Comparison of ENCODE assay signal across 19 mouse cellular contexts in genomic region chr1:133091483-133091882, GRCm38 (mm10). TPM values are rescaled to one million over a fixed set of nuclear protein-coding genes. Genes with fewer than 3 reads are reported as not detected.
A peak's percentile ranks its signal among the peaks of the same experiment; 100 is the strongest.
DNase-seq lines count a peak whose midpoint lies in the region; ATAC-seq lines count a peak whose summit lies in the region.
"Had no signal": no experiment of that assay in that cellular context is flagged by ENCODE, and none has a peak within 500 bp of the region (broad histone marks: within the 10 kb centered on the region; RNA-seq: fewer than 3 reads in every experiment).

No protein-coding gene starts in this region.

- no peak overlapping the region for H3K4me3 ChIP-seq in lung, embryonic 15.5 days
- H3K4me3 ChIP-seq in heart, embryonic 11.5 days (ENCODE audit: low read depth, low read length) = no peak overlapping the region
- H3K4me3 ChIP-seq: forebrain, embryonic 10.5 days; midbrain, embryonic 15.5 days; neural tube, embryonic 12.5 days had no signal

- H3K9me3 ChIP-seq in lung, embryonic 15.5 days = no peaks in the 10 kb centered on the region
- H3K9me3 ChIP-seq in heart, embryonic 11.5 days (replicated peaks; ENCODE audit: control insufficient read depth, low read length) = no peaks in the 10 kb centered on the region
- H3K9me3 ChIP-seq: forebrain, embryonic 10.5 days; midbrain, embryonic 15.5 days; neural tube, embryonic 12.5 days had no signal

- H3K36me3 ChIP-seq in lung, embryonic 15.5 days = no peaks in the 10 kb centered on the region
- H3K36me3 ChIP-seq in heart, embryonic 11.5 days (ENCODE audit: control insufficient read depth, insufficient read depth, low read length) = peaks cover 20% of the 10 kb centered on the region

- WGBS in lung, embryonic 15.5 days = 67% methylated on average over 8 of the region's 8 CpGs
- 80% methylated on average over 8 of the region's 8 CpGs for WGBS in heart, embryonic 11.5 days (ENCODE audit: insufficient replicate concordance)

- peak overlapping the region; percentile 8; the same call in 1 of the 2 replicates for H3K4me2 ChIP-seq in lung, embryonic 15.5 days
- no peak overlapping the region for H3K4me2 ChIP-seq in heart, embryonic 11.5 days
- H3K4me2 ChIP-seq: hindbrain, embryonic 14.5 days; liver, embryonic 11.5 days; midbrain, embryonic 15.5 days; neural tube, embryonic 12.5 days had no signal

- DNase-seq in kidney, adult 9 months = peak; percentile 19
- DNase-seq in kidney, postnatal 4 days = no peak
- DNase-seq in lung, postnatal 36 days = peak; percentile 89
- DNase-seq in left cerebral cortex, adult 11 months (ENCODE audit: low spot score) = no peak
- no peak for DNase-seq in adrenal gland, postnatal 36 days
- DNase-seq: adrenal gland, postnatal 25 days; cerebellum, adult 9-11 months; forebrain, postnatal 0 days; heart, postnatal 4 days; liver, postnatal 0 days; right cerebral cortex, postnatal 14 days; spleen, adult 18-20 months had no signal

- peak overlapping the region; percentile 82 for H3K27ac ChIP-seq in lung, embryonic 15.5 days
- H3K27ac ChIP-seq in heart, embryonic 11.5 days (ENCODE audit: low read depth, low read length) = no peak overlapping the region
- H3K27ac ChIP-seq: hindbrain, embryonic 14.5 days; midbrain, embryonic 15.5 days; neural tube, embryonic 12.5 days had no signal

- ATAC-seq in lung, embryonic 15.5 days (ENCODE audit: borderline replicate concordance, extremely low read depth, low FRiP score, low TSS enrichment) = peak; percentile 68; the same call in 1 of the 2 replicates
- ATAC-seq in heart, embryonic 11.5 days (replicated peaks; ENCODE audit: insufficient number of reproducible peaks, low FRiP score, low TSS enrichment) = no peak
- ATAC-seq: forebrain, postnatal 0 days; liver, postnatal 0 days; midbrain, embryonic 15.5 days had no signal

- peaks cover 35% of the 10 kb centered on the region for H3K4me1 ChIP-seq in lung, embryonic 15.5 days
- H3K4me1 ChIP-seq in heart, embryonic 11.5 days (ENCODE audit: control insufficient read depth, insufficient read depth, low read length) = no peaks in the 10 kb centered on the region
- H3K4me1 ChIP-seq: midbrain, embryonic 15.5 days had no signal

- H3K9ac ChIP-seq in lung, embryonic 15.5 days = no peak overlapping the region
- no peak overlapping the region for H3K9ac ChIP-seq in heart, embryonic 11.5 days (ENCODE audit: low read depth, low read length)
- H3K9ac ChIP-seq: forebrain, postnatal 0 days; hindbrain, embryonic 14.5 days; liver, postnatal 0 days; midbrain, embryonic 15.5 days; neural tube, embryonic 12.5 days had no signal

- H3K27me3 ChIP-seq in lung, embryonic 15.5 days = no peaks in the 10 kb centered on the region
- H3K27me3 ChIP-seq in heart, embryonic 11.5 days (ENCODE audit: control insufficient read depth, insufficient read depth, low read length) = no peaks in the 10 kb centered on the region
- H3K27me3 ChIP-seq: midbrain, embryonic 15.5 days; neural tube, embryonic 12.5 days had no signal

RNA-seq across cellular contexts. Expression of gene Ppp1r15b, which starts 39.5 kb away (rescaled TPM):
- polyA plus RNA-seq in lung, embryonic 15.5 days (2015; fragmentation: Nextera tagmentation; extraction: Ambion mirVana) = 38.0 and 39.2 TPM in 2 replicates
- 10 to 100 TPM; 92.4 to 97.3 TPM for total RNA-seq in adrenal gland, postnatal 36 days (2021)
- polyA plus RNA-seq in heart, embryonic 11.5 days (2014; fragmentation: Nextera tagmentation; extraction: Ambion mirVana) = 33.6 and 40.8 TPM in 2 replicates

RNA-seq across cellular contexts. Expression of gene Pik3c2b, which starts 46.0 kb away (rescaled TPM):
- polyA plus RNA-seq in lung, embryonic 15.5 days (2015; fragmentation: Nextera tagmentation; extraction: Ambion mirVana) = 6.0 and 6.1 TPM in 2 replicates
- 1 to 10 TPM; 5.4 to 6.3 TPM for total RNA-seq in adrenal gland, postnatal 36 days (2021)
- 7.7 and 10.3 TPM in 2 replicates for polyA plus RNA-seq in heart, embryonic 11.5 days (2014; fragmentation: Nextera tagmentation; extraction: Ambion mirVana)

Comparison
In these comparisons a context has a peak if more than half of its experiments do, and no peak if none do; other contexts are left out.
1. DNase-seq: peak in kidney, adult 9 months (single experiment) and lung, postnatal 36 days (single experiment); none in kidney, postnatal 4 days (0 of 2), left cerebral cortex, adult 11 months (single experiment) and adrenal gland, postnatal 36 days (0 of 2).